In genomic region chr10:62679833-62680232, GRCm38 (mm10) we compare ENCODE assay signal across 18 mouse cellular contexts. TPM values are rescaled to one million over a fixed set of nuclear protein-coding genes. Genes with fewer than 3 reads are reported as not detected.
A peak's percentile ranks its signal among the peaks of the same experiment; 100 is the strongest.
DNase-seq lines count a peak whose midpoint lies in the region; ATAC-seq and TF ChIP-seq lines count a peak whose summit lies in the region.
"Had no signal": no experiment of that assay in that cellular context is flagged by ENCODE, and none has a peak within 500 bp of the region (broad histone marks: within the 10 kb centered on the region; RNA-seq: fewer than 3 reads in every experiment).

No protein-coding gene starts in this region.

- H3K4me1 ChIP-seq in heart, adult 2 months (ENCODE audit: control insufficient read depth, insufficient read depth, low read length): no peaks in the 10 kb centered on the region
- H3K4me1 ChIP-seq in lung, postnatal 0 days (ENCODE audit: insufficient read depth, low read depth, low read length): no peaks in the 10 kb centered on the region
- H3K4me1 ChIP-seq in ES-E14 (ENCODE audit: control insufficient read depth in 2 of 2, insufficient read depth in 2 of 2, low read length in 2 of 2, poor library complexity in 1 of 2): no peaks in the 10 kb centered on the region
- H3K4me1 ChIP-seq: embryonic facial prominence, embryonic 12.5 days; forebrain, embryonic 12.5 days; hindbrain, embryonic 15.5 days; neural tube, embryonic 12.5 days had no signal

- H3K27ac ChIP-seq in heart, adult 2 months: no peak overlapping the region
- H3K27ac ChIP-seq in lung, postnatal 0 days (ENCODE audit: low read length): no peak overlapping the region
- H3K27ac ChIP-seq in ES-E14 (ENCODE audit: insufficient read depth, low read depth, low read length, poor library complexity, severe bottlenecking): no peak overlapping the region
- H3K27ac ChIP-seq: embryonic facial prominence, embryonic 12.5 days; forebrain, embryonic 12.5 days; hindbrain, embryonic 15.5 days; limb, embryonic 13.5 days; midbrain, embryonic 13.5 days; neural tube, embryonic 12.5 days had no signal

- no peak overlapping the region for H3K4me2 ChIP-seq in lung, postnatal 0 days (replicated peaks; ENCODE audit: low read depth, low read length)
- H3K4me2 ChIP-seq: embryonic facial prominence, embryonic 12.5 days; forebrain, embryonic 12.5 days; hindbrain, embryonic 15.5 days; limb, embryonic 13.5 days; midbrain, embryonic 13.5 days; neural tube, embryonic 12.5 days had no signal

- H3K36me3 ChIP-seq in heart, adult 2 months (ENCODE audit: control insufficient read depth, insufficient read depth, low read length): no peaks in the 10 kb centered on the region
- no peaks in the 10 kb centered on the region for H3K36me3 ChIP-seq in lung, postnatal 0 days (ENCODE audit: insufficient read depth, low read length)
- H3K36me3 ChIP-seq in ES-E14 (ENCODE audit: control insufficient read depth, insufficient read depth, low read length, poor library complexity, severe bottlenecking): no peaks in the 10 kb centered on the region
- H3K36me3 ChIP-seq: embryonic facial prominence, embryonic 12.5 days; forebrain, embryonic 12.5 days; hindbrain, embryonic 15.5 days; limb, embryonic 13.5 days; midbrain, embryonic 13.5 days; neural tube, embryonic 12.5 days had no signal

- TF ChIP-seq CTCF in heart, adult 2 months (IDR thresholded peaks at IDR 0.05): peak; percentile 52
- peak; percentile 43 for TF ChIP-seq CTCF in lung, postnatal 0 days (IDR thresholded peaks at IDR 0.05)

- H3K9ac ChIP-seq in heart, adult 2 months (ENCODE audit: low read depth, low read length): no peak overlapping the region
- no peak overlapping the region for H3K9ac ChIP-seq in lung, postnatal 0 days (replicated peaks; ENCODE audit: low read depth)
- no peak overlapping the region for H3K9ac ChIP-seq in ES-E14 (ENCODE audit: insufficient read depth, low read depth, low read length, poor library complexity, severe bottlenecking)
- H3K9ac ChIP-seq: embryonic facial prominence, embryonic 12.5 days; forebrain, embryonic 12.5 days; hindbrain, embryonic 15.5 days; limb, embryonic 13.5 days; midbrain, embryonic 13.5 days; neural tube, embryonic 12.5 days had no signal

- no peak for TF ChIP-seq POLR2A in heart, adult 2 months (IDR thresholded peaks at IDR 0.05; ENCODE audit: insufficient read depth, low read depth, low read length)

- 88% methylated on average over 1 of the region's 1 CpGs for WGBS in heart, adult 2 months
- 79% methylated on average over 1 of the region's 1 CpGs for WGBS in lung, postnatal 0 days

- H3K9me3 ChIP-seq in lung, postnatal 0 days (ENCODE audit: low read length): 0 out of 2 replicates have a peak, but pooled peaks cover 3% of the 10 kb centered on the region
- no peaks in the 10 kb centered on the region for H3K9me3 ChIP-seq in ES-E14 (ENCODE audit: control insufficient read depth, insufficient read depth, low read depth, low read length)
- H3K9me3 ChIP-seq: hindbrain, embryonic 15.5 days had no signal

- DNase-seq in heart, adult 2 months: no peak
- no peak for DNase-seq in heart, postnatal 14 days
- no peak for DNase-seq in lung, postnatal 0 days (ENCODE audit: low spot score)
- no peak for DNase-seq in lung, postnatal 4 days
- DNase-seq in ES-E14 (ENCODE audit: low read depth, low spot score): no peak
- DNase-seq in induced T-regulatory cell, adult 2 months (ENCODE audit: low read depth): peak; percentile 58
- DNase-seq in ovary, postnatal 36 days (ENCODE audit: low spot score): no peak
- no peak for DNase-seq in embryo, embryonic 10 days (ENCODE audit: low spot score)
- DNase-seq: cerebellum, postnatal 25 days; kidney, postnatal 25 days; layer of hippocampus, postnatal 36 days; lung, postnatal 14 days had no signal

- in situ Hi-C loops in ES-E14 (cut with MboI; ENCODE audit: low sequenced_read_pairs in 2 of 2, unreplicated experiment in 2 of 2): no loop called here

- intact Hi-C loops in heart, adult 2 months (cut with DNase I): loop anchor here (5.0 kb wide), 1 partner anchor 88 kb away; no protein-coding TSS in a partner anchor
- intact Hi-C loops in heart, postnatal 14 days (cut with DNase I): loop anchor here (5.0 kb wide), 1 partner anchor 88 kb away; no protein-coding TSS in a partner anchor

- H3K27me3 ChIP-seq in heart, adult 2 months (ENCODE audit: control insufficient read depth, insufficient read depth, low read length): no peaks in the 10 kb centered on the region
- H3K27me3 ChIP-seq in lung, postnatal 0 days (replicated peaks; ENCODE audit: insufficient read depth, low read length): no peaks in the 10 kb centered on the region
- H3K27me3 ChIP-seq: embryonic facial prominence, embryonic 12.5 days; limb, embryonic 13.5 days had no signal

- no peaks in the 10 kb centered on the region for H3K79me2 ChIP-seq in heart, adult 2 months (replicated peaks; ENCODE audit: control insufficient read depth, insufficient read depth, low read length)

- no peak for TF ChIP-seq EP300 in heart, adult 2 months (IDR thresholded peaks at IDR 0.05; ENCODE audit: insufficient read depth, low read depth, low read length)
- no peak for TF ChIP-seq EP300 in lung, postnatal 0 days (IDR thresholded peaks at IDR 0.05)

- no peak overlapping the region for H3K4me3 ChIP-seq in heart, adult 2 months
- no peak overlapping the region for H3K4me3 ChIP-seq in lung, postnatal 0 days (ENCODE audit: low read depth, low read length)
- H3K4me3 ChIP-seq in ES-E14 (ENCODE audit: insufficient read depth in 1 of 2, low read depth in 1 of 2, low read length in 2 of 2, poor library complexity in 1 of 2, severe bottlenecking in 1 of 2): no peak overlapping the region
- H3K4me3 ChIP-seq: embryonic facial prominence, embryonic 12.5 days; forebrain, embryonic 12.5 days; hindbrain, embryonic 15.5 days; limb, embryonic 13.5 days; midbrain, embryonic 13.5 days; neural tube, embryonic 12.5 days had no signal

- no peak for ATAC-seq in lung, postnatal 0 days
- ATAC-seq: midbrain, embryonic 13.5 days had no signal

TF ChIP-seq in ES-E14, 5 proteins besides CTCF, POLR2A, EP300 and RAD21:
- TF ChIP-seq ZC3H11A (IDR thresholded peaks at IDR 0.05; ENCODE audit: borderline replicate concordance, low read depth, low read length): 0 out of 2 replicates have a peak, but pooled peaks have one; percentile 23
- no peak for TF ChIP-seq CHD2 (IDR thresholded peaks at IDR 0.05; ENCODE audit: low read depth, low read length)
- no peak for TF ChIP-seq HCFC1 (IDR thresholded peaks at IDR 0.05; ENCODE audit: borderline replicate concordance, insufficient read depth, low read length)
- TF ChIP-seq MAFK (IDR thresholded peaks at IDR 0.05; ENCODE audit: insufficient read depth, low read depth, low read length): no peak
- TF ChIP-seq ZNF384 (IDR thresholded peaks at IDR 0.05; ENCODE audit: low read depth, low read length): no peak

RNA-seq across cellular contexts. Expression of gene Ddx50, which starts 28.8 kb away (rescaled TPM):
- 10 to 100 TPM; 48.0 to 48.1 TPM for total RNA-seq in heart, adult 2 months (2021)
- polyA plus RNA-seq in heart, adult 2 months (2012; rRNA removed): 10.8 and 16.4 TPM in 2 replicates
- total RNA-seq in heart, postnatal 14 days (2021): 10 to 100 TPM; 55.8 to 58.4 TPM
- polyA plus RNA-seq in lung, postnatal 0 days (2015; fragmentation: Nextera tagmentation; extraction: Ambion mirVana): 83.9 and 89.9 TPM in 2 replicates
- 43.9 and 61.8 TPM in 2 replicates for total RNA-seq in ES-E14 (2012; rRNA removed)

RNA-seq across cellular contexts. Expression of gene Stox1, which starts 46.1 kb away (rescaled TPM):
- 1 to 10 TPM in 1 of 2 experiments, under 1 TPM in 1; 0.75 to 1.0 TPM for total RNA-seq in heart, adult 2 months (2021)
- polyA plus RNA-seq in heart, adult 2 months (2012; rRNA removed): 0.43 and 0.59 TPM in 2 replicates
- 1 to 10 TPM; 1.2 to 1.5 TPM for total RNA-seq in heart, postnatal 14 days (2021)
- polyA plus RNA-seq in lung, postnatal 0 days (2015; fragmentation: Nextera tagmentation; extraction: Ambion mirVana): 4.7 and 5.5 TPM in 2 replicates
- 0.76 and 1.1 TPM in 2 replicates for total RNA-seq in ES-E14 (2012; rRNA removed)
